Mouse (Mus musculus): ENCODE data around the gene Trafd1.

DNA sequence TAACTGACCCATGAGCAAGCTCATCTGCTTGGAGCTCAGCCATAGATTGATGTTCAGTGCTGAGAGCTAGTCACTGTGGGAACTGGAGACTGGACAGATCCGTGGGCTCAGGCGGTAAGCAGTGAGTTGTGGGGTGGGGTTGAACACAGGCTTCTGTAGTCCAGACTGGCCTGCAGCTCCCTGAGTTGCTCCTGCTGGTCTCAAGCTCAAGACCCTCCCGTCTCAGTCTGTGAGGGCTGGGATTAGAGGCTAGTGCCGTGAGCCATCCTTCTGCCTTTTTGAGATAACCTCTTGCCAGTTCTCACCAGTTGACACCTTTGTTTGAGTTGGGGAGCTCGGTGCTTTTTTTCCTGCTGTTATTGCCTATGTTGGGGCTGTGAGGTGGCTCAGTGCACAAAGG, 15.4 kb upstream of the Trafd1 start:
- TF ChIP-seq POLR2A (IDR thresholded peaks at IDR 0.05; ENCODE audit: borderline replicate concordance, extremely low read depth, low read depth, low read length), result no peak
- TF ChIP-seq CTCF (IDR thresholded peaks at IDR 0.05; ENCODE audit: insufficient read depth, low read length), result no peak

Measured in lung, adult 2 months (tissue).